Mouse (Mus musculus): ENCODE data around the gene Gsc2. TPM values are rescaled to one million over a fixed set of nuclear protein-coding genes. Genes with fewer than 3 reads are reported as not detected.

Gsc2 gene
- polyA plus RNA-seq, 1 experiment from 2014 or later = not detected

DNA sequence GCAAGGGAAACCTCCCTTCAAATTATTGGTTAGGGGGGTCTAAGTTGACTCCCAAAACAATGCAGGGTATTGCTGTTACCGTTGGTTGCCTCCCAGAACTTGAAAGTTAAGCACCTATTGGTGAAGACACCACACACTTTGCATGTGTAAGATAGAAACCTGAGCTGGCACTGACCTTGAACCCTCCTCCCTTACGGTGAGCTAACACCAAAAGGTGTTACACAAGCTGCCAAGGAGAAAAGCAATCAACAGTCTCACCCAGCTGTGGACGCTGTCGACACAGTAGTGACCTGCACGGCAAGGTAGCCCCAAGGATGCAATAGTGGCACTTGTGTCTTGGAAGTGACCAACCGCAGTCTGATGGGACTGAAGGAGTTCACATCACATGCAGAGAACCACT, 30.7 kb downstream of the Gsc2 start:
- no peak for ATAC-seq (ENCODE audit: insufficient read depth, low FRiP score, low read depth)
- peaks cover 13% of the 10 kb centered on the region for H3K4me1 ChIP-seq
- no peak overlapping the region for H3K4me3 ChIP-seq (replicated peaks)
- no peak overlapping the region for H3K9ac ChIP-seq
- H3K9me3 ChIP-seq = no peaks in the 10 kb centered on the region
- H3K4me2 ChIP-seq = no peak overlapping the region
- no peaks in the 10 kb centered on the region for H3K27me3 ChIP-seq (replicated peaks)
- WGBS = 70% methylated on average over 6 of the region's 6 CpGs
- H3K36me3 ChIP-seq = no peaks in the 10 kb centered on the region; the same call in 1 of the 2 replicates
- no peak overlapping the region for H3K27ac ChIP-seq

DNA sequence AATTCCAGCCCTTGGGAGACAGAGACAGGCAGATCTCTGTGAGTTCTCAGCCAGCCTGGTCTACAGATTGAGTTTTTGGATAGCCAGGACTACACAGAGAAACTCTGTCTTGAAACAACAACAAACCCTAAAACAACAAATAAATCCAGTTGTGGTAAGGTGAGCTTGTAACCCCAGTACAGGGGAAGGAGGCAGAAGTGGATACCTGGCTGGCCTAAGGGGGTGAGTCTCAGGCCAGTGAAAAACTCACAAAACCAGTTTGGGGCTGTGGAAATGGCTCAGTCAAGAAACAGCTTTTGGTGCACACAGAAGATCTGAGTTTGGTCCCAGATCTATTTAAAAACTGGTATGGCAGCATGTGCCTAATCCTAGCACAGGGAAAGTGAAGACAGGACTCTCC, 32.7 kb downstream of the Gsc2 start:
- no peak for ATAC-seq (ENCODE audit: insufficient read depth, low FRiP score, low read depth)
- no peaks in the 10 kb centered on the region for H3K27me3 ChIP-seq (replicated peaks)
- H3K27ac ChIP-seq = no peak overlapping the region
- no peak overlapping the region for H3K9ac ChIP-seq
- H3K9me3 ChIP-seq = no peaks in the 10 kb centered on the region
- no peak overlapping the region for H3K4me2 ChIP-seq
- H3K4me1 ChIP-seq = peaks cover 13% of the 10 kb centered on the region
- H3K4me3 ChIP-seq (replicated peaks) = no peak overlapping the region
- H3K36me3 ChIP-seq = peaks cover 2% of the 10 kb centered on the region

DNA sequence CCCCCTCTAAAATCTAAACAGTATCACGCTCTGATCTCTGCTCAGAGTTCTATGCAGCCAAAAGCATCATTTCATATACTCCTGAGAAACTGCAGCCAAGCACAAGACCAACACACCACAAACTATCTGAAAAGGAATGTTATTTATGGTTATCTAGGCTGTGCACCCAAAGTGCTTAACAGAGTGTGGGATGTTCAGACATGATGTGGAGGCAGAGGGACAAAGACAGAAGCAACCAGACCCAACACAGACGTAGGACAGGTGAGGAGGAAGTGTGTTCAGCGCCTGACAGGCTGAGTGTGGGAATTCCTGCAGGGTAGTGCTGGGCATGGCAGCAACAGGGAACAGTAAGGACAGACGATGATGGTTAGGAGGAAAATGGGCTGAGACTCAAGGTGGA, 35.3 kb downstream of the Gsc2 start:
- no peak overlapping the region for H3K4me2 ChIP-seq
- no peaks in the 10 kb centered on the region for H3K27me3 ChIP-seq (replicated peaks)
- H3K9ac ChIP-seq = no peak overlapping the region
- no peaks in the 10 kb centered on the region for H3K9me3 ChIP-seq
- no peak for ATAC-seq (ENCODE audit: insufficient read depth, low FRiP score, low read depth)
- peaks cover 13% of the 10 kb centered on the region for H3K4me1 ChIP-seq
- H3K27ac ChIP-seq = no peak overlapping the region
- no peak overlapping the region for H3K4me3 ChIP-seq (replicated peaks)
- 86% methylated on average over 4 of the region's 4 CpGs for WGBS
- peaks cover 3% of the 10 kb centered on the region for H3K36me3 ChIP-seq

DNA sequence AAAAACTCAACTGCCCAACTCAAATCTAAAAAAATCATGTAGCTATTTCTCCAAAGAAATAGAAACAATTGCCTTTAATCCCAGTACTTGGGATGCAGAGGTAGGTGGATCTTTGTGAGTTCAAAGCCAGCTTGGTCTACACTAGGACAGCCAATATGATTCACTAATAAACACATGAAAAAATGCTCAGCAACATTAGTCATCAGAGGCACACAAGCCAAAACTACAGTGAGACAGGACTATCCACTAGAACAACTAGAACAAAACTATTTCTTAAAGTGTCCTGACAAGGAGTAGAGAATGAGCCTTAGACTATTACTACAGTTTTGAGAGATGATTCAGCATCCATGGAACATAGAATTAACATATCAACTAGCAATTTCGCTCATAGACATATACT, 38.8 kb downstream of the Gsc2 start:
- H3K9me3 ChIP-seq = no peaks in the 10 kb centered on the region
- no peak overlapping the region for H3K4me2 ChIP-seq
- no peak overlapping the region for H3K9ac ChIP-seq
- WGBS = 92% methylated on average over 1 of the region's 1 CpGs
- H3K27me3 ChIP-seq (replicated peaks) = no peaks in the 10 kb centered on the region
- no peak overlapping the region for H3K27ac ChIP-seq
- H3K4me1 ChIP-seq = no peaks in the 10 kb centered on the region
- H3K4me3 ChIP-seq (replicated peaks) = no peak overlapping the region
- no peak for ATAC-seq (ENCODE audit: insufficient read depth, low FRiP score, low read depth)
- peaks cover 7% of the 10 kb centered on the region; the same call in 1 of the 2 replicates for H3K36me3 ChIP-seq

DNA sequence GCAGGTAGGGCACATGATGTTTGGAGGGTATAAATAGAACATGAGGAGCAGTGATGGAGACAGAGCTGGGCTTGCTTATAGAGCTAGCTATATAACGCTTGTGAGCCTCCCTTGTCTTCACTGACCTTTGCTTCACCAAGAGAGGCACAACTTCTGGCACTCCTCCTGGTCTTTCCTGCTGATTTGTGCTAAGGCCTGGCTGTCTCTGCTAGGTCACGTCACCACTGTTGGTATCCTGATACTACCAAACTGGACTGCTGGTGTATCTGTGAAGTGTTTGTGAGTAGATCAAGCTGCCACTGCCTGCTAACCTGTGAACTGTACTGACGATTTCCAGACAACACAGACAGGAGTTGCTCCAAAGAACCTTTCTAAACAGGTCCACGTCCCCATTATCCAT, 39.7 kb downstream of the Gsc2 start:
- H3K27me3 ChIP-seq (replicated peaks) = no peaks in the 10 kb centered on the region
- WGBS = 71% methylated on average over 4 of the region's 4 CpGs
- H3K9me3 ChIP-seq = no peaks in the 10 kb centered on the region
- no peak overlapping the region for H3K9ac ChIP-seq
- H3K27ac ChIP-seq = no peak overlapping the region
- H3K4me1 ChIP-seq = no peaks in the 10 kb centered on the region
- H3K36me3 ChIP-seq = peaks cover 7% of the 10 kb centered on the region; the same call in 1 of the 2 replicates
- H3K4me3 ChIP-seq (replicated peaks) = no peak overlapping the region
- ATAC-seq (ENCODE audit: insufficient read depth, low FRiP score, low read depth) = no peak
- H3K4me2 ChIP-seq = no peak overlapping the region

- Histone ChIP-seq H3K4me1 (no peaks in the 10 kb centered on the region), H3K27me3 (replicated peaks) (no peaks in the 10 kb centered on the region), H3K9me3 (no peaks in the 10 kb centered on the region), H3K4me2 (no peak overlapping the region), H3K9ac (no peak overlapping the region), H3K36me3 (peaks cover 7% of the 10 kb centered on the region; the same call in 1 of the 2 replicates), H3K4me3 (replicated peaks) (no peak overlapping the region), H3K27ac (no peak overlapping the region)
- ATAC-seq (ENCODE audit: insufficient read depth, low FRiP score, low read depth) = no peak
- 46% methylated on average over 4 of the region's 4 CpGs for WGBS
These were observed 41.9 kb downstream of the Gsc2 start for GRCm38 (mm10) chr16:17872995-17873394.

- H3K9ac ChIP-seq = no peak overlapping the region
- H3K27me3 ChIP-seq (replicated peaks) = no peaks in the 10 kb centered on the region
- H3K4me3 ChIP-seq (replicated peaks) = no peak overlapping the region
- H3K9me3 ChIP-seq = no peaks in the 10 kb centered on the region
- H3K36me3 ChIP-seq = peaks cover 4% of the 10 kb centered on the region; the same call in 1 of the 2 replicates
- ATAC-seq (ENCODE audit: insufficient read depth, low FRiP score, low read depth) = no peak
- no peaks in the 10 kb centered on the region for H3K4me1 ChIP-seq
- H3K27ac ChIP-seq = no peak overlapping the region
- H3K4me2 ChIP-seq = no peak overlapping the region
- 78% methylated on average over 5 of the region's 5 CpGs for WGBS
These were observed 43.6 kb downstream of the Gsc2 start for GRCm38 (mm10) chr16:17871248-17871647.

DNA sequence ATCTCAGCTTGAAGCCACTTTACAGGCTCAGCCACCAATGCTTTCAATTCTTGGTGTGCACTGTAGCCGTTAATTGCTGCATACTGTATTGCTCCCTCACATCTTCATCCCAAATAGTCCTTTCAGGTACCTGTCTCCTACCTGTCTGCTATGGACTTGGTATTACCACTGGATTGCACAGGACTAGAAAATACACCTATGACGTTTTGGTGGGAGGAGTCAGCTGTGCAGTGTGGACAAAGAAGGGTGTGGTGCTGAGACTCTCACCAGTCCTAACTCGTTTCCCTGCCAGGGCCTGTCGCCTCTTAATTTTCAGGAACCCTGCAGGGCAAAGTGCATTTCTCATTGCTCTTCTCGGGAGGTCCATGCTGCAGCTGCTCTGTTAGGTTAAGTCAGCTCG, 49.1 kb downstream of the Gsc2 start:
- H3K36me3 ChIP-seq = no peaks in the 10 kb centered on the region; the same call in 1 of the 2 replicates
- 71% methylated on average over 6 of the region's 6 CpGs for WGBS
- H3K27me3 ChIP-seq (replicated peaks) = no peaks in the 10 kb centered on the region
- 0 out of 2 replicates have a peak overlapping the region, but pooled peaks have one; percentile 35 for H3K27ac ChIP-seq
- H3K4me2 ChIP-seq = no peak overlapping the region
- H3K9ac ChIP-seq = no peak overlapping the region
- H3K4me1 ChIP-seq = no peaks in the 10 kb centered on the region
- H3K4me3 ChIP-seq (replicated peaks) = no peak overlapping the region
- no peaks in the 10 kb centered on the region for H3K9me3 ChIP-seq
- peak; percentile 79; the same call in 1 of the 2 replicates for ATAC-seq (ENCODE audit: insufficient read depth, low FRiP score, low read depth)

DNA sequence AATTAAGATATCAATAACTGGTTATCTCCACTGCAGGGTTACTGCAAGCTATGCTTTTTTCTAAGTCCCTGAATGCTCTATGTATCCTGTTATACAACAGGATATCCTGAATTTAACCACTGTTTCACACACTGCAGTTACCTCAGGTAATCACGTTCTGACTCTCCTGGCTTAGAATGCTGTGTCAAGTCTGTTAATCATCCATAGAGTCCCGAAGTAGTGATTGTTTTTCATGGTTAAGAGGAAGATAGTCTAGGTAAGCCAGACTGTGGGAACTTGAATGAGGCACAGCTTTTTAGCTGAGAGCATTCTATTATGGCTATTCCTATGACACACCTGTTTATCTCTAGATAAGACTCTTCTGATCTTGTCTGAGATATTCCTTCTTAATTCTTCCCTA, 49.6 kb downstream of the Gsc2 start:
- Histone ChIP-seq H3K9ac (no peak overlapping the region), H3K4me2 (no peak overlapping the region), H3K4me1 (no peaks in the 10 kb centered on the region), H3K9me3 (no peaks in the 10 kb centered on the region), H3K36me3 (no peaks in the 10 kb centered on the region), H3K27ac (no peak overlapping the region), H3K27me3 (replicated peaks) (no peaks in the 10 kb centered on the region), H3K4me3 (replicated peaks) (no peak overlapping the region)
- 58% methylated on average over 2 of the region's 2 CpGs for WGBS
- no peak for ATAC-seq (ENCODE audit: insufficient read depth, low FRiP score, low read depth)

Other genes starting within 250 kb of the Gsc2 start
- gene Med15, start 182.2 kb downstream of the Gsc2 start, polyA plus RNA-seq (2015; fragmentation: Nextera tagmentation; extraction: Ambion mirVana) = 38.3 and 42.6 TPM in 2 replicates
- gene Klhl22, start 155.4 kb downstream of the Gsc2 start, polyA plus RNA-seq (2015; fragmentation: Nextera tagmentation; extraction: Ambion mirVana) = 57.4 and 57.6 TPM in 2 replicates
- gene Scarf2, start 117.8 kb downstream of the Gsc2 start, polyA plus RNA-seq (2015; fragmentation: Nextera tagmentation; extraction: Ambion mirVana) = 15.8 and 18.5 TPM in 2 replicates
- not detected in 2 replicates for gene B830017H08Rik, start 81.9 kb downstream of the Gsc2 start, polyA plus RNA-seq (2015; fragmentation: Nextera tagmentation; extraction: Ambion mirVana)
- 2.6 and 2.7 TPM in 2 replicates for gene Car15, start 76.7 kb downstream of the Gsc2 start, polyA plus RNA-seq (2015; fragmentation: Nextera tagmentation; extraction: Ambion mirVana)
- 0.26 and 0.32 TPM in 2 replicates for gene Gm20518, start 23.4 kb downstream of the Gsc2 start, polyA plus RNA-seq (2015; fragmentation: Nextera tagmentation; extraction: Ambion mirVana)
- gene Tssk1, start 20.8 kb downstream of the Gsc2 start, polyA plus RNA-seq (2015; fragmentation: Nextera tagmentation; extraction: Ambion mirVana) = not detected in 2 replicates
- 74.6 and 80.5 TPM in 2 replicates for gene Dgcr2, start 16.5 kb downstream of the Gsc2 start, polyA plus RNA-seq (2015; fragmentation: Nextera tagmentation; extraction: Ambion mirVana)
- 0.09 TPM in 1 of 2 replicates, not detected in the other for gene Tssk2, start 16.4 kb downstream of the Gsc2 start, polyA plus RNA-seq (2015; fragmentation: Nextera tagmentation; extraction: Ambion mirVana)
- gene Ess2, start 3.7 kb downstream of the Gsc2 start, polyA plus RNA-seq (2015; fragmentation: Nextera tagmentation; extraction: Ambion mirVana) = 31.7 and 35.5 TPM in 2 replicates
- gene Slc25a1, start 13.2 kb upstream of the Gsc2 start, polyA plus RNA-seq (2015; fragmentation: Nextera tagmentation; extraction: Ambion mirVana) = 124 and 134 TPM in 2 replicates
- 0.27 TPM in 1 of 2 replicates, not detected in the other for gene Vpreb2, start 65.4 kb upstream of the Gsc2 start, polyA plus RNA-seq (2015; fragmentation: Nextera tagmentation; extraction: Ambion mirVana)
- 77.8 and 78.2 TPM in 2 replicates for gene Dgcr6, start 137.8 kb upstream of the Gsc2 start, polyA plus RNA-seq (2015; fragmentation: Nextera tagmentation; extraction: Ambion mirVana)
- 13.1 and 14.8 TPM in 2 replicates for gene Prodh, start 175.1 kb upstream of the Gsc2 start, polyA plus RNA-seq (2015; fragmentation: Nextera tagmentation; extraction: Ambion mirVana)
- gene Rtn4r, start 212.6 kb upstream of the Gsc2 start, polyA plus RNA-seq (2015; fragmentation: Nextera tagmentation; extraction: Ambion mirVana) = 3.0 and 4.3 TPM in 2 replicates